Mouse (Mus musculus) spleen, adult 2 months (tissue): ENCODE results near the gene Stard7. TPM values are rescaled to one million over a fixed set of nuclear protein-coding genes. Genes with fewer than 3 reads are reported as not detected.

Experiments used
- DNase-seq, 2 experiments: peaks; one replicate each; pipeline versions ENCODE4 v3.0.0 to v3.0.0-alpha.2; 2012 to 2021; ENCODE audit warnings: low spot score in 2 of 2, low read depth in 1 of 2
- H3K27ac ChIP-seq: fragments of 200-500 bp; 2 replicates; pipeline ENCODE4 v1.5.1; 2012; ENCODE audit warnings: low read length, inconsistent platforms; ENCODE audit not compliant: insufficient read depth
- H3K27me3 ChIP-seq: fragments of 200-500 bp; 2 replicates; pipeline ENCODE4 v1.6.1; 2012; ENCODE audit warnings: mild to moderate bottlenecking, moderate library complexity, low read length, inconsistent platforms; ENCODE audit not compliant: control insufficient read depth, insufficient read depth
- H3K36me3 ChIP-seq: fragments of 200-500 bp; 2 replicates; pipeline ENCODE4 v1.6.1; 2012; ENCODE audit warnings: mild to moderate bottlenecking, low read length, inconsistent platforms; ENCODE audit not compliant: control insufficient read depth, insufficient read depth
- H3K4me1 ChIP-seq: fragments of 200-500 bp; 2 replicates; pipeline ENCODE4 v1.6.1; 2011; ENCODE audit warnings: inconsistent platforms; ENCODE audit not compliant: control insufficient read depth, insufficient read depth, insufficient read length
- H3K4me3 ChIP-seq: fragments of 200-500 bp; 2 replicates; pipeline ENCODE4 v1.5.1; 2011; ENCODE audit warnings: mild to moderate bottlenecking, inconsistent platforms; ENCODE audit not compliant: insufficient read depth, insufficient read length; ENCODE audit errors: extremely low read depth
- CTCF ChIP-seq: fragments of 200-500 bp; IDR thresholded peaks from 2 replicates; pipeline ENCODE4 v1.5.1; 2011; ENCODE audit warnings: mild to moderate bottlenecking, inconsistent platforms; ENCODE audit not compliant: insufficient read depth, insufficient read length, insufficient replicate concordance; ENCODE audit errors: extremely low read depth
- POLR2A ChIP-seq: fragments of 200-500 bp; IDR thresholded peaks from 2 replicates; pipeline ENCODE4 v1.6.1; 2011; ENCODE audit warnings: low read depth, low read length, inconsistent platforms
- WGBS: fragments of 180-500 bp; shearing (Covaris S2); methylation state at CpG from one replicate; pipeline ENCODE4 v1.1.7; 2018; 5-methylcytosine and 5-hydroxymethylcytosine counted together
- polyA plus RNA-seq: library from polyadenylated mRNA; depleted of rRNA; stranded (reverse); fragments of >200 nt; gene quantifications from 2 replicates; pipeline ENCODE4 v1.2.3, GENCODE M21; 2012

Stard7 gene
- polyA plus RNA-seq, 1 experiment = 22.2 TPM

- Histone ChIP-seq H3K36me3 (peaks cover 7% of the 10 kb centered on the region), H3K27ac (no peak overlapping the region), H3K4me3 (no peak overlapping the region), H3K27me3 (no peaks in the 10 kb centered on the region; the same call in 1 of the 2 replicates), H3K4me1 (peaks cover 2% of the 10 kb centered on the region; the same call in 1 of the 2 replicates)
- WGBS = 93% methylated on average over 9 of the region's 9 CpGs
- no peak for TF ChIP-seq POLR2A
- no peak for DNase-seq
Measured at GRCm38 (mm10) chr2:127250291-127251008, 19.6 kb upstream of the Stard7 start.

GRCm38 (mm10) chr2:127251457-127251856, 18.6 kb upstream of the Stard7 start:
- no peak overlapping the region for H3K27ac ChIP-seq
- WGBS = 91% methylated on average over 3 of the region's 3 CpGs
- TF ChIP-seq CTCF = no peak
- TF ChIP-seq POLR2A = no peak

GRCm38 (mm10) chr2:127251880-127252527, 18.0 kb upstream of the Stard7 start:
- WGBS = 82% methylated on average over 3 of the region's 3 CpGs
- Histone ChIP-seq H3K4me3 (no peak overlapping the region), H3K4me1 (peaks cover under 1% of the 10 kb centered on the region; the same call in 1 of the 2 replicates), H3K27ac (no peak overlapping the region), H3K27me3 (no peaks in the 10 kb centered on the region; the same call in 1 of the 2 replicates), H3K36me3 (peaks cover 9% of the 10 kb centered on the region)
- DNase-seq = no peak
- TF ChIP-seq POLR2A = no peak
- TF ChIP-seq CTCF = no peak

More at GRCm38 (mm10) chr2:127251457-127251856, 18.6 kb upstream of the Stard7 start:
- no peak for DNase-seq
- Histone ChIP-seq H3K36me3 (peaks cover 3% of the 10 kb centered on the region; the same call in 1 of the 2 replicates), H3K4me3 (no peak overlapping the region), H3K27me3 (no peaks in the 10 kb centered on the region; the same call in 1 of the 2 replicates), H3K4me1 (peaks cover 2% of the 10 kb centered on the region; the same call in 1 of the 2 replicates)

GRCm38 (mm10) chr2:127252787-127253186, 17.2 kb upstream of the Stard7 start:
- TF ChIP-seq POLR2A = no peak
- no peak for TF ChIP-seq CTCF

GRCm38 (mm10) chr2:127254604-127255134, 15.3 kb upstream of the Stard7 start:
- H3K36me3 ChIP-seq = peaks cover 29% of the 10 kb centered on the region
- H3K27me3 ChIP-seq = no peaks in the 10 kb centered on the region
- H3K27ac ChIP-seq = no peak overlapping the region
- no peak for TF ChIP-seq CTCF
- H3K4me1 ChIP-seq = no peaks in the 10 kb centered on the region
- DNase-seq = no peak
- no peak overlapping the region for H3K4me3 ChIP-seq
- 88% methylated on average over 3 of the region's 3 CpGs for WGBS

More at GRCm38 (mm10) chr2:127252787-127253186, 17.2 kb upstream of the Stard7 start:
- Histone ChIP-seq H3K4me3 (no peak overlapping the region), H3K27me3 (no peaks in the 10 kb centered on the region; the same call in 1 of the 2 replicates), H3K4me1 (no peaks in the 10 kb centered on the region), H3K36me3 (peaks cover 16% of the 10 kb centered on the region), H3K27ac (no peak overlapping the region)
- 90% methylated on average over 5 of the region's 5 CpGs for WGBS
- DNase-seq = no peak

GRCm38 (mm10) chr2:127255294-127255693, 14.7 kb upstream of the Stard7 start:
- Histone ChIP-seq H3K4me1 (no peaks in the 10 kb centered on the region), H3K27ac (no peak overlapping the region), H3K36me3 (peaks cover 29% of the 10 kb centered on the region), H3K27me3 (no peaks in the 10 kb centered on the region), H3K4me3 (no peak overlapping the region)
- TF ChIP-seq POLR2A (no peak), CTCF (no peak)
- no peak for DNase-seq
- 86% methylated on average over 6 of the region's 6 CpGs for WGBS
